Mouse (Mus musculus): ENCODE measurements around the gene Ephb2.

Ephb2 gene

DNA sequence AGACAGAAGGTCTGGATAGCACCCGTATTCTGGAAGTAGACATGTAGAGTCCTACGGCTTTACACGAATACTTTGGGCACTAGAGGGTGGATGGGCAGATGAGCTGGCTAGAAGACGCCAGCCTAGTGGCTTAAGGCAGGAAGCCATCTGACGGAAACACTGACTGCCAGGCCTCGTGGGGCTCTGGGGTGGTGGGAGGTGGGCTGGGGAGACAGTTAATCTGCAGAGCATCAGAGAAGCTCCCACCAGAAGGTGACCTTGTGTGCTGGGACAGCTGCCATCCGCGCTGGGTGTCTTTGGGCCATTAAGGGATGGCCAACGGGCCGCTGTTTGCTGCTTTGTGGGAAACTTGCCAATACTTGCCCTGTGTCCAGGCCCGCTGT lies 183.3 kb downstream of the Ephb2 start:
- no peak for DNase-seq (ENCODE audit: low spot score in 2 of 2)

- no peak for DNase-seq (ENCODE audit: low spot score in 2 of 2)
These were observed 183.8 kb downstream of the Ephb2 start for GRCm38 (mm10) chr4:136651882-136652527.

GRCm38 (mm10) chr4:136651357-136651811 lies 184.4 kb downstream of the Ephb2 start:
- DNase-seq (ENCODE audit: low spot score in 2 of 2), result no peak

DNA sequence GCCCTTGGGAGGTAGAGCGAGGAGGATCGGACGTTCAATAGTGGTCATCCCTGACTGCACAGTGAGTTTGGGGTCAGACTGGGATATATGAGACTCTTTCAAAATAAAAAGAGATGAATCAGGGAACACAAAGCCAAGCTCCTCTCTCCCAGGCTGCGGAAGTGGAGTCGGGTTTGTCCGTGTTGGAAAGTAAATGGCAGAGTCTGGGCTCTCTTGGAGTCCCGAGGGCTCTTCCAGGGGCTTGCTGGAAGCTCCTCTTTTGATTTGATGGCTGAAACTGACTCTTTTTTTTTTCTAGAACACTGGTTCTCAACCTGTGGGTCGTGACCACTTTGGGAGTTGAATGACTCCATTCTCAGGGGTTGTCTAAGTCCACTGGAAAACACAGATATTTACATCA lies 185.5 kb downstream of the Ephb2 start:
- DNase-seq (ENCODE audit: low spot score in 2 of 2), result no peak

- DNase-seq (ENCODE audit: low spot score in 2 of 2), result no peak
These were observed 186.2 kb downstream of the Ephb2 start for GRCm38 (mm10) chr4:136649480-136650196.

DNA sequence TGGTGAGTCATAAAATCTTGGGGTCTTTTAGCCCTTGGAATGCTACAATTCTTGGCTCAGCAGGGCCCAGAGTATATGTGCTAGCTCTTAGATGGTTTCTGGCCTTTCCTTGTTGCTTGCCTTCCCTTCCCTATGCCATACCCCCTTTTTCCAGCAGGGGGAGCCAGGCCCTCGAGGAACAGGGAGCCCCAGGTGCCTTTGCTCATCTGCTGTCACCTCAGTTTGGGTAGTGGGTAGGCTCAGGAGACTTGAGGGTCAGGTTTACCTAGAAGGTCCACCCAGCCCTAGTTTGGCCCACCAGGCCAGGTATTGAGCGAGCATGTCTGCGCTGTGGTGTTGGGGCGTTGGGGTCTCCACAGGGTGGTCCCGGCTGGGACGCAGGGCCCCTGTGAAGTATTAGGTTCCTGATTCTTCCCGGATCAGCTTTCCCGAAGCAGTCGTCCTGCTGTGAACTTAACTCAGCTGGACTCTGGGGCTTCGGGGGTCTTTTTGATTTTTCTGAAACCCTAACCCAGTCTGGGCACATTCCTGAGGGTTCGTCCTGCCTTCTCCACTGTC lies 186.8 kb downstream of the Ephb2 start:
- peak; percentile 42 to 47 for DNase-seq (ENCODE audit: low spot score in 2 of 2)

DNA sequence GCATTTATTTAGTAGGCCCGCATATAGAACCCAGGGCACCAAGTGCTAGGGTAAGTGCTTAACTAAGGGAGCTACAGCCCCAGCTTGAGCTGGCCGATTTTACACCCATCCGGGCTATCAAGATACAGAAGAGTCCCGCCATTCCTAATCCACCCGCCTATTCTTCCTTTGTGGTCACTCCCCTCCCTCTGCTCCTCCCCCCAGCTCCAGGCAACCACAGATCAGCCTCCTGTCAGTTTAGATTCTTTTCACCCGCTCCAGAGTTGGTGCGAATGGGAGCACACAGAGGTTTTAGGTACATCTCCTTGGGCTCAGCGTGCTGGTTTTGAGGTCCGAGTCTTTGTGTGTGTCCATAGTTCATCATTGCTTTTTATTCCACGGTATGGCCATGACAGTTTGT lies 196.9 kb downstream of the Ephb2 start:
- DNase-seq (ENCODE audit: low spot score in 2 of 2), result no peak

DNA sequence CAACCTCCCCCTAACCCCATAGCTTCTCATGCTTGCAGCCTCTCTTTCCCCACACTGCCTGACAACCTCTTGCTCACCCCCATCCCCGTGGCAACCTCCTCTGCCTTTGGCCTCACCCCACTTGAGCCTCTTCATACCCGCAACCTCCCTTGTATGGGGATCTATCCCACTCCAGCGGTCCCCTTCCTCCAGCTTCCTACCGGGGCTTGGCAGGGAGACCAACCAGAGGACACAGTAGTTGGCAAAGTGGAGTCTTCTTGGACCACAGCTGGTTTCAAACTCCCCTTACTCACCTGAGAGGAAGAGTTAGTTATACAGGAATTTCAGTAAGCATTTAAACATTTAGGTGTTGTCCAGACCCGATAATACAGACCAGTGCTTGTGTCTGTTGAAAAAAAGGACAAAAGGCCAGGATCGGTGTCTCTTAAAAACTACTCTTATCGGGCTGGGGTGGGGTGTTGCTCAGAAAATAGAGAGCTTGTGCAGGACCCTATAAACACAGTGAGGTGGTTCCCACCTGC lies 197.5 kb downstream of the Ephb2 start:
- no peak for DNase-seq (ENCODE audit: low spot score in 2 of 2)

DNA sequence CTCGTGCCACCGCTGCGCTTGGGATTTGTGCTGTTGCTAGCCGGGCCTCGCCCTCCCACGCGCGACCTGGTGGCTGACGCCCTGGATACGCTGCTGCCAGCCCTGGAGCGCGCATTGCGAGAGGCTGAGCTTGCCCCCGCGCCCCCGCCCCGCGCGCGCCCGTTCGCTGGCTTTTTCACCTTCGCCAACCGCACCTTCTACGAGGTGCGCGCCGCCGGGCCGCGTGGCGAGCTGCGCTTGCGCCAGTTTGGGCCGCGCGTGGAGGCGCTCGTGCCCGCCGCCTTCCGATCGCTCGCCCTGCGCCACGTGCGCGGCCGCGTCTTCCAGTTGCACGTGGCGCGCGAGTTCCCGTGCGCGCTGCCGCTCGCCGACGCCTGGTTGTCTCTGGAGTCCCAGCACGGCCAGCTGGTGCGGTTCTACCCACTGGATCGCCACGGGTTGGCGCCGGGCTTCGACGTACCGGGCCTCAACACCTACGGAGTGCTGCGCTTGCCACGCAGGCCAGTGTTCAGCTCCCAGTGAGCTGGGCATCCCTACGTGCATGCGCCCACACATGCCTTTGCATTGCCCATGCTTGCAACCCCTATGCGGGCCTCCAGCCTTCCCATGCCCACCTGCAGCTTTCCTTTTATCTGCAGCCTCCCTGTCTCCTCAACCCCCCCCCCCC lies 198.1 kb downstream of the Ephb2 start:
- no peak for DNase-seq (ENCODE audit: low spot score in 2 of 2)

- no peak for DNase-seq (ENCODE audit: low spot score in 2 of 2)
These were observed 198.7 kb downstream of the Ephb2 start for GRCm38 (mm10) chr4:136636983-136637562.

DNA sequence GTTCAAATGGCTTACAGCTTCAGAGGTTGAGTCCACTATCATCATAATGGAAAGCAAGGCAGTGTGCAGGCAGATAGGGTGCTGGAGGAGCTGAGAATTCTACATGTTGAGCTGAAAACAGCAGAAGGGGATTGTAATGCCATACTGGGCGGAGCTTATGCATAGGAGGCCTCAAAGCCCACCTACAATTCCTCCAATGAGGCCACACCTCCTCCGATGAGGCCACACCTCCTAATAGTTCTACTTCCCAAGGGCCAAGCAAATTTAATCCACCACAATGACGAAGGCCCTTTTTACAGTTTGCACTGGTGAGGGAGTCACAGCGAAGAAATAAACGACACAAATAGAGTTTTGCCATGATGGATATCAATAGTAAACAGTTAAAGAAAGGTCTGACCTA lies 199.3 kb downstream of the Ephb2 start:
- DNase-seq (ENCODE audit: low spot score in 2 of 2), result no peak

DNA sequence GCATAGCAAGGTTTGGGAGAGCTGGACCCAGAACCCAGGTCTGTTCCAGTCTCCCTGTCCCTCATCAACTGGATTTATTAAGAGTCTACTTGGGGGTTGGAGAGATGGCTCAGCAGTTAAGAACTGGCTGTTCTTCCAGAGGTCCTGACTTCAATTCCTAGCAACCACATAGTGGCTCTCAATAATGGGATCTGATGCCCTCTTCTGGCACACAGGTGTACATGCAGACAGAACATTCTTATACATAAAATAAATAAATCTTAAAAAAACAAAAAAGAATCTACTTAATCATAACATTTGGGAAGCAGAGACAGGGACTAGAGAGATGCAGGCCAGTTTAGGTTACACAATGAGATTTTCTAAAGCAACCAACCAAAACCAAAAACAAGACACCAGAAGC lies 199.8 kb downstream of the Ephb2 start:
- no peak for DNase-seq (ENCODE audit: low spot score in 2 of 2)

- no peak for DNase-seq (ENCODE audit: low spot score in 2 of 2)
These were observed 204.4 kb downstream of the Ephb2 start for GRCm38 (mm10) chr4:136631237-136631994.

GRCm38 (mm10) chr4:136626590-136626989 lies 209.2 kb downstream of the Ephb2 start:
- DNase-seq (ENCODE audit: low spot score in 2 of 2), result peak; percentile 45 to 56

DNA sequence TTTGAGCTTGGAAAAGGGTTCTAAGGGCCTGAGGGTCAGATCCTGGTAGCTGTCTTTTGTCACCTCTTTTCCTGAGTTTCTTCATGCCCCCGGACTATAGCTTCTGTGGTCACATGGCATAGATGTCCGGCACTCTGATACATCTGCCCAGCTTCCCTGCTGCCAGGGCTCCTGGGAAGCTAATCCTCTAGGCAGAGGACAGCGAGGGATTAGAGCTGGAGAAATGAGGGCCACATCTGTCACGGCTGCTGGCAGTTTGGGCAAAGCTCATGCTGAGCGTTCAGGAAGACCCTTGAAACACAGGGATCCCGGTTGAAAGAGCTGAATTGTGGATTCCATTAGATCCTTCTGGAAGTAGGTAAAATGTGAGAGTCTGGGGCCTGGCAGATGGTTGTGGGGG lies 213.4 kb downstream of the Ephb2 start, which contains the start of gene Lactbl1:
Gene Lactbl1, plus strand, starts transcription at position 234 of the 400 bp plus-strand sequence.
- DNase-seq (ENCODE audit: low spot score in 2 of 2), result no peak

GRCm38 (mm10) chr4:136621956-136622355 lies 213.8 kb downstream of the Ephb2 start:
- DNase-seq (ENCODE audit: low spot score in 2 of 2), result no peak

GRCm38 (mm10) chr4:136621336-136621735 lies 214.5 kb downstream of the Ephb2 start:
- DNase-seq (ENCODE audit: low spot score in 2 of 2), result peak in 1 of 2 experiments; percentile 28

GRCm38 (mm10) chr4:136613657-136614056 lies 222.1 kb downstream of the Ephb2 start:
- no peak for DNase-seq (ENCODE audit: low spot score in 2 of 2)

DNA sequence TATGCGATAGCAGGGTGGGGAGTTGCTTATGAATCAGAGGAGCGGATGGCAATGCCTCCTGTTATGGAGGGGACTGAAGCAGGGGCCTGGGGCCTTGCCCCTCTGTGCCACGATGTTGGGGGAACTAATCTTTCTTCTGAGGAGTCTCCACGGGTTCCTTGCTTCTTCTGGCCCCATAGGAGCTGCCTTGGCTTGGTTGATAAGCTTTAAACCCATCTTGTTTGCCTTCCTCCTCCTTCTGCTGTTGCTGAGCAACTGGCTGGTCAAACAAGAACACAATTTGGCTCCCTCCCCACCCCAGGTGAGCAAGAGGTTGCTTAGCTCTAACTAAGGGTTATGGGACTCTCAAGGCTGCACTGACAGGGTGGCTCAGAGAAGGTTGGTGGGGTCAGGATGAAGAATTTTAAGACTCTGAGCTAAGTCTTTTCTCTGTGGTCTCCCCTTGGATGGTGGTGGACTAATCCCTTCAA lies 225.4 kb downstream of the Ephb2 start, which contains the start of gene Tex46:
Gene Tex46, plus strand, starts transcription at position 51 of the 470 bp plus-strand sequence.
- no peak for DNase-seq (ENCODE audit: low spot score in 2 of 2)

GRCm38 (mm10) chr4:136605756-136606485 lies 229.9 kb downstream of the Ephb2 start:
- DNase-seq (ENCODE audit: low spot score in 2 of 2), result no peak
